Mouse (Mus musculus) lung, adult 18-20 months (tissue): ENCODE results near the gene Man2a1.

Experiments
- DNase-seq, 2 experiments: peaks; one replicate each; pipeline ENCODE4 v3.0.0; 2022; ENCODE audit warnings: mixed read lengths in 2 of 2

Gene Man2a1

GRCm38 (mm10) chr17:64764175-64765122 is 163.9 kb downstream of the Man2a1 start:
- no peak for DNase-seq

- DNase-seq = no peak
Measured at GRCm38 (mm10) chr17:64765286-64765685, 164.8 kb downstream of the Man2a1 start.

- DNase-seq = no peak
Measured at GRCm38 (mm10) chr17:64766507-64766906, 166.0 kb downstream of the Man2a1 start.

DNA sequence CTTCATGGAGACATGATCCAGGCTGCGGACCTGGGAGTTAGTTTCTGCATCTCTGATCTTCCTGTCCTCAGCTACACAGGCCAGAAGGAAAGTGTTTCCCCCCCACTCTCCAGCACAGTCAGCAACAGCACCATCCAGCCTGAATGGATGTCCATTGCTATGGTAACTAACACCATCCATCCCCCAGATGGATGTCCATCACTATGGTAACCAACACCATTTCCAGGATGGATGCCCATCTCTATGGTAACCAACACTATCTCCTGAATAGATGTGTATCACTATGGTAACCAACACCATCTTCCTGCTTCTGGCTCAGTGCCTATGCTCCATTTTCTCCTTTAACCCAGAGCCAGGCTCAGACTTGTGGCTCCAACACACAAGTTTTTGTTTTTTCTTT is 169.7 kb downstream of the Man2a1 start:
- DNase-seq = no peak

GRCm38 (mm10) chr17:64772611-64773010 is 172.1 kb downstream of the Man2a1 start:
- DNase-seq = no peak

DNA sequence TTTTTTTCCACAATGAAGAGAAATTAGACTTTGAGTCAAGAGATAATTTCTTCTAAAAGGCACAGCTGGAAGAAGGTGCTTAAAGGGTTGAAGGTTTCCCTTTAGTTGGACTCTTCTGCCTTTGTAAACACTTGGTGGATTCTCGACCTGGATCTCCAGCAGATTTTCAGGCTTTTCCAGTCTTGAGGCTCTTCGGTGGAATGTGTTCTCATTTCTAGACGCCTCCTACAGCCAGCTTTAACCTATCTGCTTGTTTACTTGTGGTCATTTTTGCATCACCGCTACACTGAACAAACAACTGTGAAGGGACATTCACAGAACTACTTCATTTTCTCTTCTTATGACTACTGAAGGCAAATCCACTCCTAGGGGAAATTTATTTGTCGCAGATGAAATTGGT is 173.7 kb downstream of the Man2a1 start:
- peak; percentile 45 to 68 for DNase-seq

DNA sequence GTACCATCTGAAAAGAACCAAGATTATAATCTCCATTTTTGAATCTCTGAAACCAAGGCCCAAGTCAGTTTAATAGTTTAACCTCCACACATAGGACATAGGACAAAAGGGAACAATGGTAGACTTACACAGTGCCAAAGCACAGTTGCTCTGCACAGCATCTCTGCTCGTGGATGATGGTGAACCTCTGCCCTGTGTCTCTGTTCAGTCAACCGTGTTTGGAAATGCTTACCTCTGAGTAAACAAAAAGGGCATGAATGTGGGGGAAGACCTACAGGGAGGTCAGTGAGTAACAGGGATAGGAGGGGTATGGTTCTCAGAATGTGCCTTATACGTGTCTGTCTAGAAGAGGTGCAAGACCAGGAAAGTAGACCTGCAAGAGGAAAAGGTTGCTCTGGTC is 177.8 kb downstream of the Man2a1 start:
- DNase-seq = no peak

GRCm38 (mm10) chr17:64778756-64779155 is 178.2 kb downstream of the Man2a1 start:
- DNase-seq = no peak

GRCm38 (mm10) chr17:64780753-64781490 is 180.4 kb downstream of the Man2a1 start:
- no peak for DNase-seq

DNA sequence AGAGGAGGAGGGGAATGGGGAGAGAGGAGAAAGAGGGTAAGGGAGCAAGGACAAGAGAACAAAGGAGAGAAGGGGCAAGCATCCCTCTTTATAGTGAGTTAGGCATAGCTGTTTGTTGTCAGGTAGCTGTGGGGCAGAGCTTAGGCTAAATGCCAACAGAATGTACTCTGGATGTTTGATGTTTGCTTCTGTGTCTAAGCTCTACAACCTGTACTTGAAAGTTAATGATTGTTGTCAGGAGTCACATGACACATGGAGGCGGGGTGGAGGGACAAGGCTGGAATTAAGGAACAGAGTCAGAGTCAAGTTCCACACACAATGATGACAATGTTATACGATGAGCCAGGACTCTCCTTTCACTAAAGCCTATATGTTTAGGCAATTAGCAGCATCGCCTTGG is 181.8 kb downstream of the Man2a1 start:
- DNase-seq = peak; percentile 59 to 78

DNA sequence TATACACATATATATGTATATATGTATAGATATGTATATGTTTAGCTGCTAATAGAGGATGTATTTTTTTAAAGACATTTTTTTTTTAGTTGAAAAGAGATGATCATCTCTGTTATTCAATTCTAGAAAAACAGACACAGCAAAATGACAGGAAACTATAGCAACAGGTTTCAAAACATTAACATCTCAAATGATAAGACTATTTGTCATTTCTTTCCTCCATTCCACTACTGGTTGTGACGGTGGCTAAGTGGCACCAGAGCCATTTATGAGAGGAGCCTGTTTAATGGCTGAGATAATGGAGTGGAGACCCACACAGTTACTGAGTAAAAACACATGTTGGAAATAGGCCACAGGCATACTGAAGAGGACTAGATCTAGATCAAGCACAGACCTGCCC is 185.4 kb downstream of the Man2a1 start:
- DNase-seq = no peak

DNA sequence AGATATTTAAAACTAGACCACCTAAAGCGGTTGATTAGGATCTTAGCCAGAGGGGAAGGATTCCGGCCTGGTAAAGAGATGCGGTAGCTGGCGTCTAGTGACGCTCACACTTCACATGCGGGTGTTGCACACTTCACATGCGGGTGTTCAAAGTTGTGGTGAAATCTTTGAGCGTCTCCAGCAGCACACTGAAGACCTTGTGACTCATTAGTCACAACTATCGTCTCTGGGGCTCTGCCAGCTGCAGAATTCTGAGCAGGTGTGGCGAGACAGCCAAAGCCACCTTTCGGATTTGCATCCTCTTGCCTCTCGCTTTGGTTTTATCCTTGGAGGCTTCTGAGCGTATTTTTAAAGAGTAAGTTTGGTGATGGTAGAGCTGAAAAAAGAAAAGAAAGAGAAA is 187.8 kb downstream of the Man2a1 start:
- peak in 1 of 2 experiments; percentile 20 for DNase-seq

DNA sequence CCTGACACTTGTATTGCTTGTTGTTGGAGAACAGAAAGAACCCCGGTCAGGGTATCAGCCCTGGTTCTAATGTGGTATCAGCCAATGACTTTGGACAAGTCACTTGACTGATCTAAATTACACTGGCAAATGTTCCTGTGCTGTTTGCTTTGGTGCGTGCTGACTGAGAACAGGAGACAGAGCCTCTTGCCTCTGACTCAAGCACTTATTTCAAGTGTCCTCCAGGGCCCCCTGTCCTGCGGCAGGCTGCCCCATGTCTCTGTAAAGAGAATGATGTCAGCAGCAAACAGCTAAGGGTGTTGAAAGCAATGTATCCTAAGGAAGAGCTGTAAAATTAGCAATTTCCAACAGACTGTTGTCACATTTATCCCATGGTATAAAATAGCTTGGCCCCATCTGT is 188.6 kb downstream of the Man2a1 start:
- peak; percentile 39 to 54 for DNase-seq

DNA sequence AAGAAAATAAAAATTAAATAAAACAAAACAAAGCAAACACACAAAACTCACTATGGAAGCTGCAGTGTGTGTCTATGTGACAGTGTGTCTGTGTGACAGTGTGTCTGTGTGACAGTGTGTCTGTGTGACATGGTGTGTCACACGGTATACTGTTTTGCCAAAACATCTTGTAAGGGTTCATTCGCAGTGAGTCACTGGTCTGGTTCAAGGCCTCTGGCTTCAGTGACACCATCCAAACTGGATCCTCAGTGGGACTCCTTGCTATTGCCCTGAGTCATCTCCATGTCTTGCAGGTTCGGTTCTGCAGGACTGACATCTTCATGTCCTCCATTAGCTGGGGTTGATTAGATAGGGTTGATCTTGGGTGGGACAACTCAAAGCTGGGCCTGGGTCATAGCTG is 191.5 kb downstream of the Man2a1 start:
- DNase-seq = no peak

GRCm38 (mm10) chr17:64792623-64793022 is 192.1 kb downstream of the Man2a1 start:
- no peak for DNase-seq

GRCm38 (mm10) chr17:64802168-64802955 is 201.8 kb downstream of the Man2a1 start:
- no peak for DNase-seq

DNA sequence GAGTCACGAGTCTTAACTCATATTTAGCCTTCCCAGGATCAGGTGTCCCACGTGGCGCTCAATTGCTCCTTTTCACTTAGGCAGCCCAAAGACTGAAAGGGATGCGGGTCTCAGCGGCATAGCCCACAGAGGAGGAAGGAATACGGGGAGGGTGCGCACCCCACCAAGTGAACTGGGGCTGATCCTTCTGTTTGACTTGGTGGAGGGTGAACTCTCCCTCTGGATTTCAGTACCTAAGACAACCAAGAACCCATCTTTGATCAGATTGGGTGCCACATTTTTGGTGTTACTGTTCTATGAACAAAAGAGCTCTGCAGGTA is 202.4 kb downstream of the Man2a1 start:
- no peak for DNase-seq
